Mouse (Mus musculus) neural tube, embryonic 11.5 days (tissue): ENCODE data around the gene Kalrn. TPM values are rescaled to one million over a fixed set of nuclear protein-coding genes. Genes with fewer than 3 reads are reported as not detected.

Experiments used
- ATAC-seq: fragments of 200-750 bp; cut with Nextera tagmentation; 2 replicates; pipeline ENCODE4 v1.8.0; 2017; ENCODE audit warnings: moderate number of reproducible peaks, mild to moderate bottlenecking, moderate TSS enrichment, moderate library complexity; ENCODE audit not compliant: insufficient read depth, low FRiP score, low TSS enrichment
- DNase-seq: peaks from one replicate; pipeline ENCODE4 v3.0.0-alpha.2; 2015; ENCODE audit warnings: low spot score
- H3K27ac ChIP-seq: fragments of 300-500 bp; sonication (generic); 2 replicates; pipeline ENCODE4 v1.5.1; 2014; ENCODE audit warnings: low read depth, mild to moderate bottlenecking, low read length
- H3K27me3 ChIP-seq: fragments of 300-500 bp; sonication (generic); 2 replicates; pipeline ENCODE4 v1.6.1; 2014; ENCODE audit warnings: mild to moderate bottlenecking, low read length, mixed read lengths; ENCODE audit not compliant: control insufficient read depth, insufficient read depth
- H3K36me3 ChIP-seq: fragments of 300-500 bp; sonication (generic); 2 replicates; pipeline ENCODE4 v1.6.1; 2014; ENCODE audit warnings: mild to moderate bottlenecking, low read length, moderate library complexity, mixed read lengths; ENCODE audit not compliant: control insufficient read depth, insufficient read depth
- H3K4me1 ChIP-seq: fragments of 300-500 bp; sonication (generic); 2 replicates; pipeline ENCODE4 v1.6.1; 2014; ENCODE audit warnings: low read length, mixed read lengths; ENCODE audit not compliant: control insufficient read depth, insufficient read depth
- H3K4me2 ChIP-seq: fragments of 300-500 bp; sonication (generic); 2 replicates; pipeline ENCODE4 v1.6.1; 2014; ENCODE audit warnings: low read depth, mild to moderate bottlenecking, moderate library complexity
- H3K4me3 ChIP-seq: fragments of 300-500 bp; sonication (generic); 2 replicates; pipeline ENCODE4 v1.5.1; 2014; ENCODE audit warnings: low read depth, low read length
- H3K9ac ChIP-seq: fragments of 300-500 bp; sonication (generic); 2 replicates; pipeline ENCODE4 v1.6.1; 2014; ENCODE audit warnings: mild to moderate bottlenecking, low read length
- H3K9me3 ChIP-seq: fragments of 300-500 bp; sonication (generic); 2 replicates; pipeline ENCODE4 v1.6.1; 2016; ENCODE audit warnings: low read length; ENCODE audit not compliant: control insufficient read depth
- WGBS: fragments of 180-500 bp; shearing (Covaris S2); extraction: QIAGEN DNeasy Blood & Tissue Kit; methylation state at CpG from one replicate; pipeline ENCODE4 v1.1.7; 2014; 5-methylcytosine and 5-hydroxymethylcytosine counted together
- polyA plus RNA-seq: library from polyadenylated mRNA; unstranded; fragments of >200 nt; fragmentation: Nextera tagmentation; extraction: Ambion mirVana; gene quantifications from 2 replicates; pipeline ENCODE4 v1.2.1, GENCODE M21; 2014

Kalrn gene
- 17.3 and 17.6 TPM in 2 replicates for polyA plus RNA-seq

DNA sequence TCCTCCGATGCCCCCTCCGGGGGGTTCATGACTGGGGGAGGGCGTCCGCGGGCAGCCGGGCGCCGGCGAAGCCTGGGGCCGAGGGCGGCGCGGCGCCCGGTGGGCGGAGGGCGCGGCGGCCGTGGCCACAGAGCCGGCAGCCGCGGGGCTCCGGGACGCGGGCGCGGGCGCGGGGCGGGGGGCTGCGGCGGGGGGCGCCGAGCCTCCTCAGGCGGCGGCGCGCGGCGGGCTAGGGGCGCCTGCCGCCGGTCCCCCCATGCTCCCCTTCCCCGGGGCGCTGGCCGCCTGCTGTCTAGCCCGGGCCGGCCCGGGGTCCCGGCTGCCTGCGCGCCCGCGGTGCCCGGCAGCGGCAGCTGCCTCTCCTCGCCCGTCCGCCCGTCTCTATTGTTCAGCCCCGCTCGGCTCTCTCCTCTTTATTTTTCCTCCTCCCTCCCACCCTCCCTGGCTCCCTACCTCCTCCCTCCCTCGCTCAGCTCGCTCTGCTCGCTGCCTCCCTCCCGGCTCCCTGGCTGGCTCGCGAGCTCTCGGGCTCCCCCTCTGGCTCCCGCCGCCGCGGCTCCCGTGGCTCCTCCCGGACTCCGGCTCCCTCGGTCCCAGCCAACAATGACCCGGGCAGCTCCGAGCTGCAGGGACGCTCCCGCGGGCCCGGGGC, at the start of gene Kalrn:
Kalrn (minus strand) TSS at position 382 of the 652 bp plus-strand sequence.
- H3K27me3 ChIP-seq: no peaks in the 10 kb centered on the region
- peaks cover 11% of the 10 kb centered on the region; the same call in 1 of the 2 replicates for H3K4me1 ChIP-seq
- no peaks in the 10 kb centered on the region for H3K36me3 ChIP-seq
- H3K9me3 ChIP-seq: no peaks in the 10 kb centered on the region
- DNase-seq (peak; percentile 94), ATAC-seq (peak; percentile 89)
- under 1% methylated on average over 36 of the region's 84 CpGs for WGBS
- peak within 1 kb of the TSS; percentile 97 for H3K27ac ChIP-seq
- peak within 1 kb of the TSS; percentile 96 for H3K4me3 ChIP-seq
- H3K9ac ChIP-seq: peak within 1 kb of the TSS; percentile 99
- peak within 1 kb of the TSS; percentile 70 for H3K4me2 ChIP-seq

DNA sequence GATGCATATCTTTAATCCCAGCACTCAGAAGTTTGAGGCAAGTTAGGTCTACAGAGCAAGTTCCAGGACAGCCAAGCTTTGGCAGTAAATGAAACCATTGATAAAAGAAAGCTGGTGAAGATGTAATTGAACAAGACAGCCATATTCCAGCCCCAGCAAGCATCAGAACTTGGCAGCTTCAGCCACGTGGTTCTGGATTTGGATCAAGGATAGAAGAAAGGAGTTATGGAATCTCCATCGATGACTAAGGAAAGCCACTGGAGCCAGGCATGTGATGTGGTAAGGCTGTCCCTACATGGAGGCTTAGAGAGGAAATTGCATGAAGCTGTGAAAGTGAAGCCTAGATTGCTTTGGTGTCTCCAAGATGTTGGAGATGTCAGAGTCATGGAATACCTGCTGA, 40.7 kb upstream of the Kalrn start:
- H3K9ac ChIP-seq: no peak overlapping the region
- ATAC-seq (no peak), DNase-seq (no peak)
- H3K27me3 ChIP-seq: no peaks in the 10 kb centered on the region
- no peak overlapping the region for H3K27ac ChIP-seq
- no peaks in the 10 kb centered on the region for H3K4me1 ChIP-seq
- H3K4me3 ChIP-seq: no peak overlapping the region
- no peaks in the 10 kb centered on the region for H3K36me3 ChIP-seq
- 86% methylated on average over 2 of the region's 2 CpGs for WGBS
- no peak overlapping the region for H3K4me2 ChIP-seq
- 0 out of 2 replicates have a peak, but pooled peaks cover 3% of the 10 kb centered on the region for H3K9me3 ChIP-seq

DNA sequence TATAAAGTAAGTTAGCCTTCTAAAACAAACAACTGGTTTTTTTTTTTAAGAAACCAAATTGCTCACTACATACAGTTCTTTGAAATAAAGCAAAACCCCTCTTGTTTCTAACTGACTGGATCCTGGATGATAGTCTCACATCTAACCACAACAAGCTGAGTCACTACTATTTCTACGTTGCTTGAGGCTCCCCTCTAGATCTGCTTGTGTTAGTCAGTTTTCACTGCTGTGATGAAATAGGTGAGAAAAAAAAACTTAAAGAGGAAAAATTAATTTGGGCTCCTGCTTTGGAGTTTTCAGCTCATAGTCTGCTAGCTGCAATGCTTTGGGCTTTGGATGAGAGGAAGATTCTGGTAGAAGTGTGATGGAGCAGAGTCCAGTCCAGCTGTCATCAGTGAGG, 36.8 kb upstream of the Kalrn start:
- DNase-seq: no peak
- Histone ChIP-seq H3K4me3 (no peak overlapping the region), H3K9ac (no peak overlapping the region), H3K27ac (no peak overlapping the region), H3K36me3 (no peaks in the 10 kb centered on the region), H3K4me2 (no peak overlapping the region), H3K27me3 (no peaks in the 10 kb centered on the region), H3K9me3 (no peaks in the 10 kb centered on the region), H3K4me1 (no peaks in the 10 kb centered on the region)
- ATAC-seq: no peak
- 88% methylated on average over 1 of the region's 1 CpGs for WGBS

DNA sequence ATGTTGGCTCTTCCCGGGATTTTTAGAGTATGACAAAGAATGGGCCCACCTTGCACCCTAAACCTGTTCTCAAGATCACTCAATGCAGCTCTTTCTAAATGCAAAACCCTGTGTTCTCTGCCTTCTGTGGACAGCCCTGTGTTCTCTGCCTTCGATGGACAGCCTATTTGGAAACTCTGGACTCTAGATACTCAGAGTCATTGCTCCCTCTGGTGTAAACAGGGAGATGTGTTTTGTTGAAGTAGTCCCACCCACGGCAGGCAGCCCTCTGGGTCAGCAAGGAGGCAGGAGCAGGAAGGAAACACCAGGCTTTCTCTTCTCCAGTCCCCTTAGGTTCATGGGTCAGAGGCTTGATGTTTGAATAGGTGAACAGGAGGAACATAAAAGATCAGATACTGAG, 32.3 kb upstream of the Kalrn start:
- peak; percentile 30 for DNase-seq
- ATAC-seq: no peak

DNA sequence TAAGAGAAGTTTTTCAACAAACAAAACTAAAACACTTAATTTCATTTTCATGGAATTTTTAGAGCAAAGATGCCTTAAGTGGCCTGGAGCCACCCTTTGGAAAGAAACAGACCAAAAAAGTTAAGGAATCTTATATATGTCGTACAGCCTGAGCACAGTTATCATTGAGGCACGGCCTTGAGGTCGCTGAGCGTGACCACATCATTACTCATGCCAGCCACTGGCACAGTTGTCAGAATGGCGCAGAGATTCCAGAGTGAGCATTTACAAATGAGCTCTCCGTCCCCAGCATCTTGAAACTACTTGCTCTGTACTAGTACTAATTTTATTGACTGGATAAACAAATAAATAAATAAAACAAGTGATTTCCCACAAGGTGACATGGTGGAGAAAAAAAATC, 30.5 kb upstream of the Kalrn start:
- DNase-seq (no peak), ATAC-seq (no peak)
- Histone ChIP-seq H3K9me3 (no peaks in the 10 kb centered on the region), H3K36me3 (no peaks in the 10 kb centered on the region), H3K27me3 (no peaks in the 10 kb centered on the region), H3K4me2 (no peak overlapping the region), H3K9ac (no peak overlapping the region), H3K4me1 (no peaks in the 10 kb centered on the region), H3K27ac (no peak overlapping the region), H3K4me3 (no peak overlapping the region)
- 64% methylated on average over 6 of the region's 6 CpGs for WGBS

More for the DNA sequence above, 32.3 kb upstream of the Kalrn start:
- no peak overlapping the region for H3K4me3 ChIP-seq
- no peaks in the 10 kb centered on the region for H3K9me3 ChIP-seq
- WGBS: 38% methylated on average over 3 of the region's 3 CpGs
- H3K36me3 ChIP-seq: no peaks in the 10 kb centered on the region
- H3K27me3 ChIP-seq: no peaks in the 10 kb centered on the region
- no peaks in the 10 kb centered on the region for H3K4me1 ChIP-seq
- no peak overlapping the region for H3K4me2 ChIP-seq
- H3K27ac ChIP-seq: no peak overlapping the region
- H3K9ac ChIP-seq: no peak overlapping the region

DNA sequence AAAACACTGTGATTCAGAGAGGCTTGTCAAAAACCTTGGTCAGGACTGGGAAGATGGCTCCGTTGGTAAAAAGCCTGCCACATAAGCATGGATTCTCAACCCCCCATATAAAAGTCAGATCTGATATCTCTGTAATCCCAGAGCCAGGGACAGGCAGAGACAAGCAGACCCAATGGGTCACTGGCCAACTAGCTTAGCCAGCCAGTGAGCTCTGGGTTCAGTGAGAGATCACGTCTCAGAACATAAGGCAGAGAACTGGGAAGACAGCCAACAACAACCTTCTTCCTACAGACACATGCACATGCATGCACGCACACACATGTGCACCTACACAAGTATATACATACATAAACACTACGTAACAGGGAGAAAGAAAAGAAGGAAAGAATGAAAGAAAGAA, 29.7 kb upstream of the Kalrn start:
- no peaks in the 10 kb centered on the region for H3K4me1 ChIP-seq
- H3K4me3 ChIP-seq: no peak overlapping the region
- ATAC-seq: no peak
- 86% methylated on average over 4 of the region's 4 CpGs for WGBS
- H3K27ac ChIP-seq: no peak overlapping the region
- H3K9ac ChIP-seq: no peak overlapping the region
- H3K9me3 ChIP-seq: no peaks in the 10 kb centered on the region
- no peaks in the 10 kb centered on the region for H3K36me3 ChIP-seq
- H3K4me2 ChIP-seq: no peak overlapping the region
- no peak for DNase-seq
- no peaks in the 10 kb centered on the region for H3K27me3 ChIP-seq

DNA sequence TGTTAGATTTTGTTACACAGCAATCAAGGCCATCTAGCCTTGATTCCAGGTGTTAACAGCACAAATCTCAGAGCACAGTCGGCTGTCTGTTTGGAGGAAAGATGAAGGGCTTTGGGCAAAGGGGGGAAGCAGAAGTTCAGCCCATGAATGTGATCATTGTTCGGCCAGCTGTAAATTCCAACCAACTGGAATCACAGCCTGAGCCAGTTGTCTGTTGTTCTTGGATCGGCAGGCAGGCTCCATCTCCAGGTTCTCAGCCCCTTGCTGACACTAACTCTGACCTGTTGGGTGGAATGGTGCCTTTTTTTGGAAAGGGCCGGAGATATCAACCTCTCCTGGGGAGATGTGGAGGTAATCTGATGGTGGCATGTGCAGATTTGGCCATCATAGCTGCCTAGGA, 28.6 kb upstream of the Kalrn start:
- H3K36me3 ChIP-seq: no peaks in the 10 kb centered on the region
- no peak overlapping the region for H3K27ac ChIP-seq
- no peak overlapping the region for H3K9ac ChIP-seq
- no peak overlapping the region for H3K4me2 ChIP-seq
- ATAC-seq (no peak), DNase-seq (no peak)
- H3K27me3 ChIP-seq: no peaks in the 10 kb centered on the region
- H3K4me1 ChIP-seq: no peaks in the 10 kb centered on the region
- H3K4me3 ChIP-seq: no peak overlapping the region
- 57% methylated on average over 4 of the region's 4 CpGs for WGBS
- no peaks in the 10 kb centered on the region for H3K9me3 ChIP-seq

DNA sequence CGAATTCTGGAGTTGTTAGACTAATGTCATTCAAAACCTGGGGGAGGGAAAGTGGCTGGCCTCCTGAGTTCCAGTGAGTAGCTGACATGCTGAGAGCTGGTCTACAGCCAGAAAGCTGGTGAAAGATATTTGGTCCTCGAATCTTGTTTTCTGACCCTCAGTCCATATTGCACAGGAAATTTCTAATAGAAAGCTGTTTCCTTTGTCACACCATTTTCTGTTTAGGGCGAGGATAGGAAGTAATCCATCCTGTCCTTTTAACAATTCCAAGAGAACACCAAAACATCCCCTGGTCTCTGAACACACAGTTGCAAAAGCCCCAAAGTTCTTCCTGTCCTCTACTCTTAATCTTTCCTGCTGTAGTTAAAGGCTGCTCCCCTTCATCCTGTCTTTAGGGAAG, 22.0 kb upstream of the Kalrn start:
- DNase-seq (no peak), ATAC-seq (no peak)
- Histone ChIP-seq H3K36me3 (no peaks in the 10 kb centered on the region), H3K9ac (no peak overlapping the region), H3K27me3 (no peaks in the 10 kb centered on the region), H3K4me1 (0 out of 2 replicates have a peak, but pooled peaks cover 2% of the 10 kb centered on the region), H3K4me2 (no peak overlapping the region), H3K9me3 (no peaks in the 10 kb centered on the region), H3K27ac (no peak overlapping the region), H3K4me3 (no peak overlapping the region)
- WGBS: 45% methylated on average over 3 of the region's 3 CpGs

DNA sequence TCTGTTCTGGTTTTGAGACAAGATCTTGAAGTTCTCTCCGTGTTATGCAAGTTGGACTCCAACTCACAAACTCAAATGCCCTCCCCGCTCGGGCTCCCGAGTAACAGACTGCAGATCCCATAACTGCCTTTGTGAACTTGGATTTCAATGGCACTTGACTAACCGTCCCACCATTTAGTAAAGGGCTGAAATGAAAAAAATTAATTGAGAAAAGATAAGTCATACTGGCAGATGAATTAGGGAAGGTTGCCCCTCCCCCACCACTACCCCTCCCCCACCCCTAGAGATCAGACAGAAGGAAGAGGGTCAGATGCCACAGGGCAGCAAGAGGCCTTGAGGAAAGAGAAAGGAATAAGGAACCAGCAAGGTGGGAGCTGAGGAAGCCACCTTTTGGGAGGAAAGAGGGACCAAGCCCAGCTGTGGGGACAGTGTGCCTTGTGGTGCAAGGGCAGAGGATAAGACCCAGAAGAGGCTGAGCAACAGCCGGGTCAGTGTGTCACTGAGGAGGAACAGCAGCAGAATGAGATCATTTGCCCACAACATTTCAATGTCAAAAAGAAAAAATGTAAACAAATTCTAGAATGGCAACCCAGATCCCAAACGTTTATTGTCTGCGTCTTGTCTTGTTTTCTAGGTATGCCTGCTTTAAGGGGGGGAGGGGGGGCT, 21.4 kb upstream of the Kalrn start:
- no peaks in the 10 kb centered on the region for H3K9me3 ChIP-seq
- DNase-seq: no peak
- 0 out of 2 replicates have a peak, but pooled peaks cover 2% of the 10 kb centered on the region for H3K4me1 ChIP-seq
- H3K36me3 ChIP-seq: no peaks in the 10 kb centered on the region
- H3K9ac ChIP-seq: no peak overlapping the region
- no peak for ATAC-seq
- no peaks in the 10 kb centered on the region for H3K27me3 ChIP-seq
- H3K4me3 ChIP-seq: no peak overlapping the region
- 70% methylated on average over 8 of the region's 8 CpGs for WGBS
- no peak overlapping the region for H3K4me2 ChIP-seq
- no peak overlapping the region for H3K27ac ChIP-seq
